Mouse (Mus musculus) hindbrain, embryonic 16.5 days (tissue): ENCODE measurements around the gene Dvl3. TPM values are rescaled to one million over a fixed set of nuclear protein-coding genes. Genes with fewer than 3 reads are reported as not detected.

Experiments used
- ATAC-seq: fragments of 200-750 bp; cut with Nextera tagmentation; 2 replicates; pipeline ENCODE4 v1.8.0; 2017; ENCODE audit warnings: moderate TSS enrichment, moderate library complexity
- H3K27ac ChIP-seq: fragments of 300-500 bp; sonication (generic); 2 replicates; pipeline ENCODE4 v1.5.1; 2014; ENCODE audit warnings: low read depth, mild to moderate bottlenecking, control low read depth, low read length, moderate library complexity
- H3K27me3 ChIP-seq: fragments of 300-500 bp; sonication (generic); replicated peaks from 2 replicates; pipeline ENCODE4 v1.6.1; 2014; ENCODE audit warnings: low read length; ENCODE audit not compliant: control insufficient read depth, insufficient read depth
- H3K36me3 ChIP-seq: fragments of 300-500 bp; sonication (generic); 2 replicates; pipeline ENCODE4 v1.6.1; 2014; ENCODE audit warnings: mild to moderate bottlenecking, low read length, moderate library complexity, mixed read lengths; ENCODE audit not compliant: control insufficient read depth, insufficient read depth
- H3K4me1 ChIP-seq: fragments of 300-500 bp; sonication (generic); 2 replicates; pipeline ENCODE4 v1.6.1; 2014; ENCODE audit warnings: low read depth, low read length; ENCODE audit not compliant: control insufficient read depth, insufficient read depth
- H3K4me2 ChIP-seq: fragments of 300-500 bp; sonication (generic); 2 replicates; pipeline ENCODE4 v1.6.1; 2014; ENCODE audit warnings: mild to moderate bottlenecking, low read length, control low read depth, moderate library complexity
- H3K4me3 ChIP-seq: fragments of 300-500 bp; sonication (generic); 2 replicates; pipeline ENCODE4 v1.5.1; 2014; ENCODE audit warnings: mild to moderate bottlenecking, low read length, control low read depth, moderate library complexity
- H3K9ac ChIP-seq: fragments of 300-500 bp; sonication (generic); 2 replicates; pipeline ENCODE4 v1.6.1; 2014; ENCODE audit warnings: low read depth, mild to moderate bottlenecking, control low read depth, low read length, moderate library complexity
- H3K9me3 ChIP-seq: fragments of 300-500 bp; sonication (generic); 2 replicates; pipeline ENCODE4 v1.6.1; 2014; ENCODE audit warnings: mild to moderate bottlenecking, low read length, moderate library complexity; ENCODE audit not compliant: control insufficient read depth
- WGBS: fragments of 180-500 bp; shearing (Covaris S2); extraction: QIAGEN DNeasy Blood & Tissue Kit; methylation state at CpG from one replicate; pipeline ENCODE4 v1.1.7; 2014; 5-methylcytosine and 5-hydroxymethylcytosine counted together
- polyA plus RNA-seq: library from polyadenylated mRNA; unstranded; fragments of >200 nt; fragmentation: Nextera tagmentation; extraction: Ambion mirVana; gene quantifications from 2 replicates; pipeline ENCODE4 v1.2.1, GENCODE M21; 2015

Gene Dvl3
- polyA plus RNA-seq, 1 experiment from 2014 or later = 28.5 TPM

GRCm38 (mm10) chr16:20490581-20490980, 26.2 kb upstream of the Dvl3 start:
- H3K9me3 ChIP-seq = no peaks in the 10 kb centered on the region
- H3K4me1 ChIP-seq = no peaks in the 10 kb centered on the region
- ATAC-seq = no peak
- H3K36me3 ChIP-seq = no peaks in the 10 kb centered on the region
- H3K27ac ChIP-seq = no peak overlapping the region
- no peak overlapping the region for H3K4me3 ChIP-seq
- H3K9ac ChIP-seq = no peak overlapping the region
- WGBS = 55% methylated on average over 2 of the region's 2 CpGs
- no peak overlapping the region for H3K4me2 ChIP-seq
- H3K27me3 ChIP-seq = no peaks in the 10 kb centered on the region

GRCm38 (mm10) chr16:20491301-20491700, 25.5 kb upstream of the Dvl3 start:
- Histone ChIP-seq H3K9ac (no peak overlapping the region), H3K4me2 (no peak overlapping the region), H3K27me3 (no peaks in the 10 kb centered on the region), H3K9me3 (no peaks in the 10 kb centered on the region), H3K4me1 (no peaks in the 10 kb centered on the region), H3K36me3 (no peaks in the 10 kb centered on the region), H3K27ac (no peak overlapping the region), H3K4me3 (no peak overlapping the region)
- ATAC-seq = no peak
- 79% methylated on average over 2 of the region's 2 CpGs for WGBS

DNA sequence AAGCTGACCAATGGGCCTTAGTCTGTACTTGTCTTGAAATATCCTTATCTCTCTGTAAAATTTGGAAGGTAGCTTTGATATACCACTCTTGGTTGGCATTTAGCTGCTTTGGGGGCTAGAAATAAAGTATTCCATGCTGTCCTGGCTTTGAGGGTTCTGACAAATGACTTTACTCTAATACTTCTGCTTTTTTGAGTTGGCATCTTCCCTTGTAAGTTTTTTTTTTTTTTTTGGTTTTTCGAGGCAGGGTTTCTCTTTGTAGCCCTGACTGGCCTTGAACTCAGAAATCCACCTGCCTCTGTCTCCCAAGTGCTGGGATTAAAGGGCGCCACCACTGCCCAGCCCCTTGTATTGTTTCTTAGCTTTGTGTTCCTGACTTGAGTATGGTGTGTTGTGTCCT, 23.3 kb upstream of the Dvl3 start:
- no peak for ATAC-seq
- Histone ChIP-seq H3K4me1 (peaks cover 7% of the 10 kb centered on the region), H3K9ac (no peak overlapping the region), H3K36me3 (no peaks in the 10 kb centered on the region), H3K27ac (no peak overlapping the region), H3K27me3 (no peaks in the 10 kb centered on the region; the same call in 1 of the 2 replicates), H3K4me3 (no peak overlapping the region), H3K9me3 (no peaks in the 10 kb centered on the region), H3K4me2 (no peak overlapping the region)
- 79% methylated on average over 2 of the region's 2 CpGs for WGBS

DNA sequence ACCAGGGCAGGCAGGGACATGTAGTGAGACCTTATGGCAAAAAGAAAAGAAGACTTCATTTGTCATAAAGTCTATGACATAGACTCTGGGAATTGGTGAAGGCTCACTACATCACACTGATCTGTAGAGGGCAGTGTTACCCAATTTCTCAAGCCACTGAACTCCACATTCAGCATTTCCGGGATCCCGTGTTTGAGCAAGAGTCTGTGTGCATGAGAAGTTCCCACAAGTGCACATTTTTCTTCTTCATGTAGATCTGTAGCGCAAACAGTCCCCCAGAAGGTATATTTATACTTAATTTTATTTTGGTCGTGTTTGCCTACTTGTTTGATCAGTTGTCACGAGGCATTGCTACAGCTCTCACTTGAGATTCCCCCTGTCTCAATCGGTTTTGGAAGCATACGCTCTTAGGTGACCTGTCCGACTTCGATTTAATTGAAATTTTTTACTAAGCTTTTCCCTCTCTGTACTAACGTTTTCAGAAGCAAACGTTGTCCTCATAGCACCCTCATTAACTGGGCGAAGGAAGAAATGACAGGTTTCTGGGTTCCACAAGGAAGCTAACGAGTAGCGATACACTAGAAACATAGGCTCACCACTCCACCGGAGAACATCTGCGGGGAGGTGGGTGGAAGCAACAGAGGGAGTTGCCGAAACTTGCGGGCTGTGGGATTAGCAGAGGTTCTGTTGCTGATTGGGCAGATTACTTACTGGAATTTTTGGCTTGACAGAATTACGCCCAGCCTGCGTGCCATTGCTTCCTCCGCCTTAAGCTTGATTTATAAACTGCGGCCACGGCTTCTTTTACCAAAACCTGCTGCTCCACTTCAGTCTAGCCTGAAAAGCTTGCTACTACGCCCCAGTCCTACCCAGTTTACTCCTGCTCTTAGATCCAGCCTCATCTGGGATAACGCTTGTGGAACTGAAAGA, 19.8 kb upstream of the Dvl3 start:
- Histone ChIP-seq H3K4me1 (peaks cover 16% of the 10 kb centered on the region), H3K9ac (no peak overlapping the region), H3K9me3 (no peaks in the 10 kb centered on the region), H3K4me3 (peak overlapping the region; percentile 30), H3K36me3 (peaks cover 12% of the 10 kb centered on the region), H3K27ac (no peak overlapping the region), H3K27me3 (no peaks in the 10 kb centered on the region; the same call in 1 of the 2 replicates), H3K4me2 (peak overlapping the region; percentile 62)
- ATAC-seq = peak; percentile 15
- 24% methylated on average over 25 of the region's 25 CpGs for WGBS

DNA sequence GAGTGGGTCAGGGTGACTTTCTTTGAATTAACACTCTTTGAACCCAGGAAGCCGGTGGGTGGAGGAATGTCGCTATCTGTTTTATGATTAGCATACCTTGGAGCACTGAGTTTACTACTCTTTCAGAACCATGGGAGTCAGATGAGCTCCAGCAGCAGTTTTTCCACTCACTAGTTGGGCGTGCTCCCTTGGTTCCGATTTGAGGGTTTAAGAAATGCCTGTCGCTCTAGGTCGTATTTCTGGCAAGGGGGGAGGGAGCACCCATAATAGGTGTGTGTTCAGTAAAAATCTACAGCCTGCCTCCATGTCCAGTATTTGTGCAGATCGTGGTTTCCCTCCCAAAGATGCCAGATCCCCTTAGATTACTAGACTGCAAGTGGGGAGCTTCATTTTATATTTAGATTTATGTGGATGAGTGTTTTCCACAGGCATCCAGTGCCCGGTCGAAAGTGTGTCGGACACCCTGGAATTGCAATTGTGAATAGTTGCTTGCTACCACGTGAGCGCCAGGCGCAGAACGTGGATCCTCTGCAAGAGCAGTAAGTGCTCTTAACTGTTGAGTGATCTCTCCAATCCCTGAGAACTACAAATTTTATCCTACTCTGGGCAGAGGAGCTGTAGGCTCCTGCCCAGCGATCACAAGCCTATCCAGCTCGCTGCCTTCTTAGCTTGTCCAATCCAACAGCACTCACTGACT, 18.7 kb upstream of the Dvl3 start:
- peak overlapping the region; percentile 91 for H3K9ac ChIP-seq
- ATAC-seq = no peak

DNA sequence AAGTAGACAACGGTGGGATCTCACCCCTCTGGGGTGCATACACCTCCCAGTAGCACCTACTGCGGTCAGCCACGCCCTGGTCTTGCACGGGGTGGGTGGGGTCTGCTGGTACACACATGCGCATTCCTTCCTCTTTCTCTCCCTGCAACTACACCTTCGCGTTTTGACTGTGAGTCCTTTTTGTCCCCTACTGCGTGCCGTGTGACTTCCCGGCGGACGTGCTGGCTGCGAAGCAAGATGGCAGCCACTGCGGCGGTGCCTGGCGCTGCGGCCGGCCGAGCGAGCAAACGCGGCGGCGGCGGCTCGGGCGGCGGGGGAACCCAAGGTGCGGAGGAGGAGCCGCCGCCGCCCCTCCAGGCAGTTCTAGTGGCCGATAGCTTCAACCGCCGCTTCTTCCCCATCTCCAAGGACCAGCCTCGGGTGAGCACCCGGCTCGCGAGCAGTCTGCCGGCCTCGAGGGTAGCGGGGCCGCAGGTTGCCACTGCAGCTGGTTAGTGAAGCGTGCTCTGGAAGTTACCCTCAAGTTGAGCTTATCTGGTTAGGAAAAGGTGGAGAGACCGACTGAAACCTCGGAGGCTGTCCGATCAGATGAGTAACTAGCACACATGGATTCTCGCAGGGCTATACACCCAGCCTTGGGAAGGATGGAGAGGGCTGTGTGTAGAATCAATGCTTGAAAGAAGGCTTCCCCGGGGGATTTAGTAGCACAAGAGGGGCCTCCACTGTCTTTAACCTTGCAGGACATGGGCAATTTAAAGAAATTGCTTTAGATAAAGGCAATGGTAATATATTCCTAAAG, 17.9 kb upstream of the Dvl3 start, which contains the start of gene Eif2b5:
Eif2b5 (plus strand) TSS at position 141 of the 799 bp plus-strand sequence.
- Histone ChIP-seq H3K9me3 (no peaks in the 10 kb centered on the region), H3K4me3 (peak within 1 kb of the TSS; percentile 92), H3K27ac (peak within 1 kb of the TSS; percentile 84), H3K36me3 (peaks cover 32% of the 10 kb centered on the region), H3K4me2 (peak within 1 kb of the TSS; percentile 86), H3K4me1 (peaks cover 16% of the 10 kb centered on the region), H3K27me3 (no peaks in the 10 kb centered on the region; the same call in 1 of the 2 replicates), H3K9ac (peak within 1 kb of the TSS; percentile 91)
- WGBS = under 1% methylated on average over 49 of the region's 49 CpGs
- ATAC-seq = peak; percentile 96

More for the DNA sequence above, 18.7 kb upstream of the Dvl3 start:
- peaks cover 16% of the 10 kb centered on the region for H3K4me1 ChIP-seq
- peak overlapping the region; percentile 84 for H3K27ac ChIP-seq
- no peaks in the 10 kb centered on the region; the same call in 1 of the 2 replicates for H3K27me3 ChIP-seq
- H3K4me3 ChIP-seq = peak overlapping the region; percentile 92
- peak overlapping the region; percentile 86 for H3K4me2 ChIP-seq
- H3K36me3 ChIP-seq = peaks cover 24% of the 10 kb centered on the region
- H3K9me3 ChIP-seq = no peaks in the 10 kb centered on the region
- WGBS = 14% methylated on average over 16 of the region's 16 CpGs

DNA sequence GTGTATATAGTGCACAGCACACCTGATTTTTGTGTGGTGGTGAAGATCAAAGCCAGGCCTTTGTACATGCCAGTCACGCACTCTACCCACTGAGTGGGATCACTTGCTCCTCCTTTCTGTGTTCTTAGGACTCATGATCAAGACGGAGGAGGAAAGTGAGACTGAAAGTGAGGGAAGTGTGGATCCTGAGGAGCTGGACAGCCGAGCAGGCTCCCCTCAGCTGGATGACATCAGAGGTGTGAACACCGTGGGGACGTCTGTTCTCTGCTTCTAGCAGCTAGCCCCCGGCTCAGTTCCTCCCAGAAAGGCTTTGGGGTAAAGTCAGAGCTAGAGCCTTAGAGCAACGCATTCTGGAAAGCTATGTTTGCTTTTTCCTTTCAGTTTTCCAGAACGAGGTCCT, 10.8 kb upstream of the Dvl3 start:
- no peaks in the 10 kb centered on the region for H3K27me3 ChIP-seq
- H3K9me3 ChIP-seq = no peaks in the 10 kb centered on the region
- H3K36me3 ChIP-seq = peaks cover 80% of the 10 kb centered on the region
- H3K4me1 ChIP-seq = no peaks in the 10 kb centered on the region
- H3K9ac ChIP-seq = no peak overlapping the region
- 91% methylated on average over 8 of the region's 8 CpGs for WGBS
- ATAC-seq = no peak
- H3K4me2 ChIP-seq = no peak overlapping the region
- H3K4me3 ChIP-seq = no peak overlapping the region
- no peak overlapping the region for H3K27ac ChIP-seq

- Histone ChIP-seq H3K4me1 (no peaks in the 10 kb centered on the region), H3K9ac (no peak overlapping the region), H3K36me3 (peaks cover 52% of the 10 kb centered on the region), H3K4me2 (no peak overlapping the region), H3K4me3 (no peak overlapping the region), H3K27ac (no peak overlapping the region), H3K9me3 (no peaks in the 10 kb centered on the region), H3K27me3 (no peaks in the 10 kb centered on the region)
- 79% methylated on average over 3 of the region's 3 CpGs for WGBS
- ATAC-seq = peak; percentile 43
Measured at GRCm38 (mm10) chr16:20509349-20509748, 7.4 kb upstream of the Dvl3 start.
